Mouse (Mus musculus) brain, adult 2 months (tissue): ENCODE measurements around the gene Dhx57.
A peak's percentile ranks its signal among the peaks of the same experiment; 100 is the strongest.
"Not testable (repeated sequence)": the region's sequence is repeated elsewhere in the genome, so short reads cannot be mapped to it uniquely, and the experiment has no call there.

Experiments
- DNase-seq: peaks from one replicate; pipeline ENCODE4 v3.0.0; 2011; ENCODE audit warnings: low read depth, low spot score

Dhx57 gene

GRCm38 (mm10) chr17:80254421-80254820 lies 35.9 kb downstream of the Dhx57 start:
- no peak for DNase-seq

GRCm38 (mm10) chr17:80252757-80253525 lies 37.3 kb downstream of the Dhx57 start:
- DNase-seq = no peak

DNA sequence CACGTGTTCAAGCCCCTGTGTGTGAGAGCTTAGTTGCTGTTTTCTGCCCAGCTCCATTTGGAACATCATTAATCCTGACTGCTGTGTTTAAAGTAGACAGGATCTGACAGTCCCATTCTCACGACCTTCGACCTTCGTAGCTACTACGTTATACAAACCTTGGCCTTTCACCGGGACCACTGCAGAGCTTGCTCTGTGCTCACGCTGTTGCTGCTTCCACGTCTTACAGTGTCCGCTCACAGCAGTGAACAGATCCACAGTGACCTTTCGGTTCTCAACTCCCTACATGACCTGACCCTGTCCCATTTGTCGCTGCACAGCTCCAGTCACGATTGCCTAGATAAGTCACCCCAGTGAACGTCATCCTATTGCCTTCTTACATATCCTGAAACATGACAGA lies 47.2 kb downstream of the Dhx57 start:
- DNase-seq = no peak

DNA sequence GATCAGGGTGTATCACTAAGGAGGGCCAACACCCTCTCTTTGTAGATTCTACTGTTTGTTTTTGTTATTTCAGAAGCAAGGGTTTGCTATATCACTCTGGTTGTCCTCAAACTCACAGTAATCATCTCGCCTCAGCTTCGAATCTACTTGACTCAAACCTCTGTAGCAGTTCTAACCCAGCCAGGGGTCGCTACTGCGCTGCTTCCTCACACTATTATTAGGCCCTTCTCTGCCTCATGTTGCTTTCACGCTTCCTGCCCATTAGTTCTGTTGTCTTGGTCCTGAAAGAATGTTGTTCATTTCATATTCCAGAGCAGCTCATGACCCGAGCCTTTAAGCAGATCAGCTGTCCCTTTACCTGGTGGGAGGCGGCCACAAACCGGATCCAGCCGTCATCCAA lies 48.7 kb downstream of the Dhx57 start:
- DNase-seq = no peak

DNA sequence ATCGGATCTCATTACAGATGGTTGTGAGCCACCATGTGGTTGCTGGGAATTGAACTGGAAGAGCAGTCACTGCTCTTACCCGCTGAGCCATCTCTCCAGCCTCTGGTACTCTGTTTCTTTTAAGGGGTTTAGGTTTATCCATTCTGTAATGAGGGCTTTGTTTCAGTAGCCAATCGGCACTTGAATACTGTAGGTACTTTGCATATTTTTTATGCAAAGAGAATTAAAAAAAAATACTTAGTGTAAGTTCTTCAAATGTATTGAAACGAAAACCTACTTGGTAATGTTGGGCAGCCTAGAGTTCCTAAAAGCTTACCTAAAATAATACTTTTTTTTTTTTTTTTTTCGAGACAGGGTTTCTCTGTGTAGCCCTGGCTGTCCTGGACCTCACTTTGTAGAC lies 52.8 kb downstream of the Dhx57 start:
- no peak for DNase-seq

GRCm38 (mm10) chr17:80236805-80237204 lies 53.5 kb downstream of the Dhx57 start:
- no peak for DNase-seq

- DNase-seq = peak; percentile 40
Observed at GRCm38 (mm10) chr17:80235477-80235876, 54.8 kb downstream of the Dhx57 start.

- DNase-seq = no peak
Observed at GRCm38 (mm10) chr17:80234376-80234775, 55.9 kb downstream of the Dhx57 start.

- DNase-seq = no peak
Observed at GRCm38 (mm10) chr17:80233844-80234243, 56.4 kb downstream of the Dhx57 start.

DNA sequence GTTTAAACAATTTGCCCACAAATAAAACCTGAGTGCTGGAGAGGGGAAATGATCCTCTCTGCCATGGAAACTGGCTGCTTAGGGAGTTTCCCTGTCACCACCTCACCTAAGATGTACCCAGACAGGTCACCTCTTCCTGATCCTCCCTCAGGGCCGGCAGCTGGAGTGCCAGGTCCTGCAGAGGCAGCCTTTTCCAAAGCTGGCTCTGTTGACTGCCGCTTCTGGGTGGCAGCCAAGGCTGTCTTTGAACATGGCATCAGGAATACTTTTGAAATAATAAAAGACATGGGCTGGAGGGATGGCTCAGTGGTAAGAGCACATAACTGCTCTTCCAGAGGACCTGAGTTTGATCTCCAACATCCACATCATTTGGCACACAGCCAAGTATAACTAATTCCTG lies 60.9 kb downstream of the Dhx57 start:
- no peak for DNase-seq

DNA sequence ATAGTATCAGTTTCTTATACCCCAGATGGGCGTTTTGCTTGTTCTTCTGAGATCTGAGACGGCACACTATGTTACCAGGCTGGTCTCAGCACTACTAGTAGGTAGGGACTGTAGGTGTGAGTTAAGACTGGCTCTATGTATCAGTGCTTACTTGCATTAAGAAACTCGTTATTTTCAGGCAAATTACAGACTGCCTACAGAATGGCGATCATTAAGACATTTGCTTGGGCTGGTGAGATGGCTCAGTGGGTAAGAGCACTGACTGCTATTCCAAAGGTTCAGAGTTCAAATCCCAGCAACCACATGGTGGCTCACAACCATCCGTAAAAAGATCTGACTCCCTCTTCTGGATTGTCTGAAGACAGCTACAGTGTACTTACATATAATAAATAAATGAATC lies 65.1 kb downstream of the Dhx57 start:
- DNase-seq = not testable (repeated sequence)

DNA sequence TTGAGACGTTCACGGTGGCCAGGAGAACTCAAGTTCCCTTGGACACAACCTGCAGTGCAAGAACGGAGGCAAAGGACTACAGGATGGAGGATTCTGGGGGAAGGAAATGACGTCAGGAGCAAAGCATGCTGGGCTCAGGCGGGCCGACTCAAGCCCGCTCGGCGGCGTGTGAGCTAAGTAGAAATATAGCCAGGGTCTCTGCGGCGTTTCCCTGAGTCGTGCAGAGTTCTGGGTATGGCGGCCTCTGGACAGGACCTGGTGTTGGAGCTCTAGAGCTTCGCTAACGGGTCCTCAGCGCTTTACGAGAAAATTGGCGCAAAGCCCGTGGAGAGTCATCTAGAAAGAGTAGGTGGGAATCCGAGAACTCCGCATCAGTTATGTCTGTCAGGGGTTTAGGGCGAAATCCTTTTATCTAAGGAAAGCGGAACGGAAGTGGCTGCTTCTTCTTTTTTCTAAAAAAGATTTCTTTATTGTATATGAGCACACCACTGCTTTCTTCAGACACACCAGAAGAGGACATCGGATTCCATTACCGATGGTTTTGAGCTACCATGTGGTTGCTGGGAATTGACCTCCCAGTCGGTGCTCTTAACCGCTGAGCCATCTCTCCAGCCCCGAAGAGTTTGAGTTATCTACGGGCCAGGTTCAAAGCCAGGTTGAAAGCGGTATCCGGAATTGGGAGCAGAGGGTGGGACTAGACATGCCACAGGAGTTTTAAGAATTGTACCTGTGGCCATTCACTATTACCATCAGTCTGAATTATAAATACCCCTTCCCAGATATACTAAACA lies 65.8 kb downstream of the Dhx57 start, which contains the start of gene Gemin6:
Gene Gemin6 (plus strand): TSS at position 116 of the 791 bp plus-strand sequence.
- peak; percentile 98 for DNase-seq

GRCm38 (mm10) chr17:80223829-80224228 lies 66.4 kb downstream of the Dhx57 start:
- DNase-seq = no peak

GRCm38 (mm10) chr17:80221890-80222628 lies 68.2 kb downstream of the Dhx57 start:
- no peak for DNase-seq

DNA sequence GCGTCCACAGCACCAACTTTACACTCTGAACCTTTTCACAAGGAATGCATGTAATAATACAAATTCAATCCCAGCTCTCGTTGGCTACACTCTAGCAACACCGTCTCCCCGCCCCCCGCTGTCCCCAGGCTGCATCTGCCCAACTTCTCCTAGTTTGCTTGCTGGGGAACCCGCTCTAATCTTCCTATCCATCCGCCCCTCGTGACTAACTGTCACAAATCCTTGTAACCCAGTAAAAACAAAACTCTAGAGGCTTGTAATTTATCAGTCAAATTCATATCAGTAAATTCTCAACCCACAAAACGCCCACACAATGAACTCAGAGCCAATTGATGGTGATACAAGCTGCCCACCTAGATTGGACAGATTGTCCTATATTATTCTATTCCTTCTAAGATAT lies 69.1 kb downstream of the Dhx57 start:
- DNase-seq = no peak

DNA sequence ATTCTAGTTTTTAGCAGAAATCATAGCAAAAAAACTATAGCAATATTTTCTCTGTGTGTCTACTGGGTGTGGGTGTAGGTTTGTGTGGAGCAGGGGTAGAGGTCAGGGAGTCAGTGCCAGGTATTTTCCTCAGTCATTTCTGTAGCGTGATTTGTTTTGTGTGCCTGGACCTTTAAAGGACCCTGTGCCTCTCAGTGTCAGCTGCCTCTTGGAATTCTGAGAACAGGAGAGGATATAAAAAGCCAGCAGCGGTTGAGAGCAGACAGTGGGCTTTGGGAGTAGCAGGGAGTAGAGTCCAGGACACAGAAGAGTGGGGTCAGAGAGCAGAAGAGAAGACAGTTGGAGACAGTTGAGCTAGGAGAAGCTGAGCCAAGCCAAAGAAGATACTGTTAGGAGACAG lies 70.1 kb downstream of the Dhx57 start:
- DNase-seq = no peak

- DNase-seq = not testable (repeated sequence)
Observed at GRCm38 (mm10) chr17:80213998-80214397, 76.3 kb downstream of the Dhx57 start.

DNA sequence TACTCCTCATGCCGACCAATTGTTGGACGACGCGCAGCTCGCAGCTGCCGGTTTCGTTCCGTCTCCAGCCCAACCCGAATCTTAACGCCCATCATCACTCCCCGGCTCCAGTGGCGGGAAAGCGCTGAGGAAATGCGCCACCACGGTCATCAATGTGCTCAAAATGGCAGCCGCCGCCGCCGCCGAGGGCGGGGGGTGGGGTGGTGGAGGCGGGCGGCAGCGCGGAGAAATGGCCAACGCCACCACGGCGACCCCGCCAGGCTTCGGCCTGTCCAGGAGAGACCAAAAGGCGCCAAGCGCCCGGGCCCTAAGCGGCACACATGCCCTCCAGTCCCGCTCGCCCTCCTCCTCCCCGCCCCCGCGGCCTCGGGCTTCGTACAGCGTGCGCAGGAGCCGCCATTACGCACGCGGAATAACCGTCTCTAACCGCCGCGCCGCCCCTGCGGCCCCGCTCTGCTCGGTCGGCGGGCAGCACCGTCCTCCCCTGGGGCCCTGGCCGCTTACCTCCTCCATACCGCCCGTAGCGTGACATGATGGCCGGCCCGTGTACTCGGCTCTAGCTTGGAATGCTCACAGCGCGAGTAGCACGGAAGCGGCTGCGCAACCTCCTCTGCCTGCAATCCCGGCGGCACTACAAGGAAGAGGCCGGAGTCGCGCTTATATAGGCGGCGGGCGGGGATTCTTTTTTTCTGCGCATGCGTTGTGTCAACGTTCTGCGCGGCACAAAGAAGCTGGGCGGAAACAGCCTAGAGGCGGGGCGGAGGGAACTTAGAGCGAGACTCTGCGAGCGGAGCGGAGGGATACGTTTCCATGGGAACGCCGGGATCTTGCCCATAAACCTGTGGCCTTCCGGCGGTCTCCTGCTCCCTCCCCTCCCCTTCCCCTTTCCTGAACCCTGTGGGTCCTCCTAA lies 83.3 kb downstream of the Dhx57 start, which contains the start of the genes Srsf7 and Ttc39d:
Gene Srsf7 (minus strand): TSS at position 637 of the 911 bp plus-strand sequence.
Gene Ttc39d (plus strand): TSS at position 790 of the 911 bp plus-strand sequence.
- peak; percentile 100 for DNase-seq

- DNase-seq = peak; percentile 67
Observed at GRCm38 (mm10) chr17:80206301-80206670, 84.0 kb downstream of the Dhx57 start.

DNA sequence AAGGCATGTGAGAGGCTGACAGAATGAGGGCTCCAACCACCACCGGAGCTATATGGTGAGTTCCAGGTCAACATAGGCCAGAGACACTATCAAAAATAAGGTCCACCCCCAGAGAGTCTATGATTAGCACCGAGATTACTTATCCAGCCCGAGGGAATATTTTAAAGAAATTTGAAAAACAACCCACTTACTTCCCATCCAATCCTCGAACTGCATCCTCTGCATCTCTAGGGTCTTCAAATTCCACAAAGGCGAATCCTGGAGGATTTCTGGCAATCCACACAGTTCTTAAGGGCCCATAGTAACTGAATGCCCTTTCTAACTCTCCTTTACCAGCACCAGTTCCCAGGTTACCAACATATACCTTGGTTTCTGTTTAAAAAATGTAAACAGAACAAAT lies 84.6 kb downstream of the Dhx57 start:
- no peak for DNase-seq
